Mouse (Mus musculus): ENCODE results near the gene Kit. TPM values are rescaled to one million over a fixed set of nuclear protein-coding genes. Genes with fewer than 3 reads are reported as not detected.

Kit gene
- total RNA-seq, 1 experiment from 2014 or later = 4.0 TPM

DNA sequence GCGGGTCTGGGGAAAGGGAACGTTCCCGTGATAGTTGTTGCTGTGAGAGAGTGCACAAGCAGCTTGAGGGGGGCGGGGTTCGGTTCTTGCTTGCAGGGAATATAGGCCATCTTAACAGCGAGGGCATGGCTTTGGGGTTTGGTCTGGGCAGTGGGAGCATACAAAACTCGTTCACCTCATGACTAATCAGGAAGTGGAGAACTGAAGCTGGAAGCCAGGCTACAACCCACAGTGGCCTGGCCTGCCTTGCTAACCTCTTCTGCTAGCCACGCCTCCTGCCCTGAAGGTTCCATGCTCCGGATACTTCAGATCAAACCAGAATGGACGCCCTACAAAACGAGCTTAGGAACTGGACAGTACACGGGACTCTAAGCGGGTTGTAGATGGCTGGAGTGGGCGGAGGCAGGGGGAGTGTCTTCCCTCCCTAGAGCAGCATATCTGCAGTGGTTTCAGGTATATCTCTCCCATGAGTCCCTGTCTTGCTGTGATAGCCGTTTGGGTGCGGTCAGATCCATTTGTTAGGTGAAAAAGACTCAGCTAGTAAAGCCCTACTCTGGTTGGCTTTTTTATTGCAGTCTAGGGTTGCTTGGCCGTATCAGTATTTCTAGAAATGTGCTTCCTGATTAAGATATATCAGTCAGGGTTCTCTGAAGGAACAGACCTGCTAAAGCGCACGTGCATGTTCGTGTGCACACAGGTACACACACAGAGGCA lies 49.4 kb downstream of the Kit start:
- no peak for ATAC-seq (ENCODE audit: extremely low read depth, insufficient number of reproducible peaks, low FRiP score, poor library complexity, severe bottlenecking)

- no peak for ATAC-seq (ENCODE audit: extremely low read depth, insufficient number of reproducible peaks, low FRiP score, poor library complexity, severe bottlenecking)
These were observed 50.3 kb downstream of the Kit start for GRCm38 (mm10) chr5:75625059-75625458.

- ATAC-seq (ENCODE audit: extremely low read depth, insufficient number of reproducible peaks, low FRiP score, poor library complexity, severe bottlenecking) = no peak
These were observed 51.6 kb downstream of the Kit start for GRCm38 (mm10) chr5:75626284-75626683.

GRCm38 (mm10) chr5:75626703-75627102 lies 52.0 kb downstream of the Kit start:
- ATAC-seq (ENCODE audit: extremely low read depth, insufficient number of reproducible peaks, low FRiP score, poor library complexity, severe bottlenecking) = no peak

DNA sequence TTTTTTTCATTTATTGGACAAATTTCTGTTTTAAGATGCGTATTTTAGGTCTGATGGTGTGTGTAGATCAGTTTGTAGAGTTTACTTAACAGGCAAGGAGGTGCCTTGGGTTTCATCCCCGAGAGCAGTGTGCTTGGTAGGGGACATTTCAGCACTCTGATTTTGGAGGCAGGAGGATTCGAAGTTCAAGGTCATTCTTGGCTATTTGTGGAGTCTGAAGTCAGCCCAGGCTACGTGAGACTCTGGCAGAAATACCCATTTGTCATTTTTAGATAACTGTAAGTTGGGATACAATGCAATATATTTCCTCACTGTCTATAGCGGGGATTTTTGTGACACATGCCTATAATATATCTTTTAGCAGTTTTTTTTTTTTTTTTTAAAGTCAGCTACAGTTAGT lies 57.5 kb downstream of the Kit start:
- ATAC-seq (ENCODE audit: extremely low read depth, insufficient number of reproducible peaks, low FRiP score, poor library complexity, severe bottlenecking) = no peak

DNA sequence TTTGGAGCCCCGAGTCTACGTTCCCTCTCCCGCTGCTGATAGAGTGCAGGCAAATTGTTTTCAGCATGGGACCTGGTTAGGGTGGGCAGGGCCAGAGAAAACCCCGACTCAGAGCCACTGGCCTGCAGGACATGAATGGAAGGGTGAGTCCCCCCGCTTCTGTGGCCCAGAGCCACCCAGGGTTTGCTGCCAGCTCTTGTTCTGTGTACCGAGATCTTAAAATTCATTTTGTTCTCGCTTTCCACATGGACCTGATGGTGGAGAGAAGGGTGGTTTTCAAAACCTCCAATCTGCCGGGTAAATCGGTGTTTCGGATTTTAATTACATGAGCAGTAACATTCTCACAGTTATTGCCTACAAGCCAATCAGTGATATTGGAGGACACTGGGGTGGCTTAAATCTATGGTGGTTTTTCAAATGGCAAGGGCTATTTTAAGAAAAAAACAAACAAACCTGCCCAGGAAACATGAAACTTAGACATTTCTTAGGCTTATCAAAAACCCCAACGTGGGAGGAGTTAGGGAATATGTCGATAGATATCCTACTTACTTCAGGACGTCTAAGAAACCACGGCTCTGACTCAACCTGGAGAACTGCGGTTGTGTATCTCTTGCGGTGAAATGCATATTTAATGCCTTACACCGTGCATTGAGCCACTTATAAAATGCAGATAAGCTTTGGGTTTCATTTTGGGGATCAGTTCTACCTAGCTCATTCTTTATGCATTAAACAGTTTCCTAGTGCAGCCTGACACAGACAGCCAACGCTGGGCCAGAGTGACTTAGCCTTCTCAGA lies 58.3 kb downstream of the Kit start:
- no peak for ATAC-seq (ENCODE audit: extremely low read depth, insufficient number of reproducible peaks, low FRiP score, poor library complexity, severe bottlenecking)

DNA sequence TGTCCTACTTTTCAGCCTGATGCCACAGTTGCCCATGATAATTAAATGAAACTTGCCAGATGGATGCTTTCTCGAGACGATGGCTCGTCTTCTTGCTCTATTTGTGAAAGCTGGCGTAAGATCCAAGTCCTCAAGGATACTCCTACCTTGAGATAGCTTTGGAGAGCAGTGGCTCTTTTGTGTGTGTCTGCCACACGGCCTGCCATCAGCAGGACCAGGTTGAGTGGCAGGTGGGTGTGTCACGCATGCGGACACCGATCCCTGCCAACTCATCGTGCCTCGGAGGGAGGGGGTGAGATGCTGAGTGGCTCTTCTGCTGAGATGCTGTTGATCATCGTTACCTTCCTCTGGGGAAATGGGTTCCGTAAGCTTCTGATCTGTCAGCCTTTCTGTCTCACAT lies 60.7 kb downstream of the Kit start:
- ATAC-seq (ENCODE audit: extremely low read depth, insufficient number of reproducible peaks, low FRiP score, poor library complexity, severe bottlenecking) = no peak

DNA sequence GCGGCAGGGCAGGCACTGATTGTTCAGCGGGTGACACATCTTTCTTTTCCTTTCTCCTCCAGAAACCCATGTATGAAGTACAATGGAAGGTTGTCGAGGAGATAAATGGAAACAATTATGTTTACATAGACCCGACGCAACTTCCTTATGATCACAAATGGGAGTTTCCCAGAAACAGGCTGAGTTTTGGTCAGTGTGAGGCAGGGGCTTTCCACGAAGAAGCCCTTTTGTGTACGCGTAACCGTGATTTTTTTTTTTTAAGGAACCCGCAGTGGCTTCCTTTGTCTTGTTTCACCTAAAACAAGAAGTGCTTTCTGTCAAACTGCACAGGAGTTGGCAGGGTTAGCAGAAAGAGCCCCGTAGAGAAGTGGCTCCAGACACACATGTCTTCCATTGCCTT lies 65.9 kb downstream of the Kit start:
- ATAC-seq (ENCODE audit: extremely low read depth, insufficient number of reproducible peaks, low FRiP score, poor library complexity, severe bottlenecking) = no peak

GRCm38 (mm10) chr5:75647046-75647445 lies 72.3 kb downstream of the Kit start:
- ATAC-seq (ENCODE audit: extremely low read depth, insufficient number of reproducible peaks, low FRiP score, poor library complexity, severe bottlenecking) = no peak

GRCm38 (mm10) chr5:75650566-75650965 lies 75.8 kb downstream of the Kit start:
- no peak for ATAC-seq (ENCODE audit: extremely low read depth, insufficient number of reproducible peaks, low FRiP score, poor library complexity, severe bottlenecking)

DNA sequence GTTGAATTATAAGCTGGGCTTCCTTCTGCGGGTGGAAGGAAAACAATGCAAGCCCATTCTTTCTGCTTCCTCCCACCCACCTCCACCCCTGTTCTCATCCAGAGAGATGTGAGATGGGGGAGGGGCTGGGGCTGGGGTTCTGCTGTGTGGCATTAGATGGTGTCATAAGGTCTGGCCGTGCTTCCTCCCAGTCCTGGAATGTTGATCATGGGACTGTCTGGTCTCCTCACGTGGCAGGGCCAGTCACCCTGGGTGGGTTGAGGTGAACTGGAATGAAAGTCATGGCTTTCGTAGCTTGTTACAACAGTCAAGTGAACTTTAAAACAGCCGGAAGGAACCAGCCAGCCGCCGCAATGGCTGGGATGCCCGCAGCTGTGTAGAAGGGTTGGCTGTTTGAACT lies 78.7 kb downstream of the Kit start:
- no peak for ATAC-seq (ENCODE audit: extremely low read depth, insufficient number of reproducible peaks, low FRiP score, poor library complexity, severe bottlenecking)

- no peak for ATAC-seq (ENCODE audit: extremely low read depth, insufficient number of reproducible peaks, low FRiP score, poor library complexity, severe bottlenecking)
These were observed 83.9 kb downstream of the Kit start for GRCm38 (mm10) chr5:75658575-75658974.

- no peak for ATAC-seq (ENCODE audit: extremely low read depth, insufficient number of reproducible peaks, low FRiP score, poor library complexity, severe bottlenecking)
These were observed 85.6 kb downstream of the Kit start for GRCm38 (mm10) chr5:75660342-75660741.

- ATAC-seq (ENCODE audit: extremely low read depth, insufficient number of reproducible peaks, low FRiP score, poor library complexity, severe bottlenecking) = no peak
These were observed 87.8 kb downstream of the Kit start for GRCm38 (mm10) chr5:75662466-75662865.

- no peak for ATAC-seq (ENCODE audit: extremely low read depth, insufficient number of reproducible peaks, low FRiP score, poor library complexity, severe bottlenecking)
These were observed 89.1 kb downstream of the Kit start for GRCm38 (mm10) chr5:75663768-75664167.

DNA sequence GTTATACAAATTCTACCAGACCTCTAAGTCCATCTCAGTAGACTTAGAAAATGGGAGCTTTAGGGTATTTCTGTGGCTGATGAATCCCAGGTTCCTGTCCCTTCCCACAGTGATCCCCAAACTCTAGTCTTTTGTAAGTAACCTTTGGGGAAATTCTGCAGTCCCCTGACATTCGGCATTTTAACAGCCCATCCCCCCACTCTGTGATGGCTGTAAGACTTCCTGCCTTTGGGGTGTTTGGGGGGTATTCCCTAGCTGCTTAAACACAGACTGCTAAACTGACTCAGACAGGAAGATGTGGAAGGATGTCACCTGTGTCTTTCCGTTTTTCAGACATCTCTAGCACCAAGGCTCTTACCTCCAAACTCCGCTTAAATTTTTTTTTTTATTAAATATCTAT lies 92.4 kb downstream of the Kit start:
- no peak for ATAC-seq (ENCODE audit: extremely low read depth, insufficient number of reproducible peaks, low FRiP score, poor library complexity, severe bottlenecking)

DNA sequence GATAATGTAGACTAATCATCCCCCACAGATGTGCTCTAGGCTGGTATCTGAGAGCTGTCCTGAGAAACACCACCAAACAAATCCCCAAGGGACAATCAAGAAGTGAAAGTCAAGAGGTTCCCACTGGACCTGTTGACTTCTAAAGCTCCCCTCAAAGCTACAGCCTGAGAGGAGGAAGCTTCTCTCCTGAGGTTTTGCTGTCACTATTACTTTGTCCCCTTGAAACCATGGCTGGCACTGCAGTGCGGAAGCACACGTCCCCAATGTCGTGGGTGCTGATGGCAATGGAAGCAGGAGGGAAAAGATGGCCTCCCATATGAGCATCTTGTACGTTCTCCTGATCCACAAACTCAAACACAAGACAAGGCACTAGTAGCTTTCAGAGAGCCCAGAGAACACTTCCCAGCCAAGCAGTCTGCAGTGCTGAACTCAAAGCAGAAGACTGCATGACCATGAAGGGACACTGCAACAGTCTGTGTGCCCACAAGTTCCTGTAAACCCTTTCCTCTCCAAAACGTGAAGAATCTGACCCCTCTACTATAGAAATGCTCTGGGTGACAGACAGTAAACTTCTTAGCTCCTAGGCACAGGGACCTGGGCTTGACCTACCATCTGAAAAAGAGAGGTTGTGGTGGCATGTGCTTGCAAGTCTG lies 96.5 kb downstream of the Kit start:
- no peak for ATAC-seq (ENCODE audit: extremely low read depth, insufficient number of reproducible peaks, low FRiP score, poor library complexity, severe bottlenecking)

GRCm38 (mm10) chr5:75676024-75676423 lies 101.3 kb downstream of the Kit start:
- no peak for ATAC-seq (ENCODE audit: extremely low read depth, insufficient number of reproducible peaks, low FRiP score, poor library complexity, severe bottlenecking)

DNA sequence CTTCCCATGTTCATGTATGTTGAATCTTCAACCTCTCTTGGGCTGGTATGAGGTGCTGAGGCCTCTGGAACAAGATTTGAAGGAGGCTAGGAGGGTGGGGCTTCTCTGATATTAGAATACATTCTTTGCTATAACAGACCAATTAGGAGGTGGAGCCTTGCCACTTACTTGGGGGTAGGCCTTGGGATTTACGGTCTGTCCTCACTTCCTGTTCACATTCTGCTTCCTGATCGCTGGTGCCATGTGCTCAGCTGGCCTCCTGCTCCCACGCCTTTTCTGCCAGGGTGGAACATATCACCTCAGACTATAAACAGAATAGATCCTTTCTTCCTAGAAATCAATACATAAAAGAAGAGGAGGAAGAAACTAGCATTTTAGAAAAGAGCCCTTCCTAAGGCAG lies 105.2 kb downstream of the Kit start:
- no peak for ATAC-seq (ENCODE audit: extremely low read depth, insufficient number of reproducible peaks, low FRiP score, poor library complexity, severe bottlenecking)

- no peak for ATAC-seq (ENCODE audit: extremely low read depth, insufficient number of reproducible peaks, low FRiP score, poor library complexity, severe bottlenecking)
These were observed 120.6 kb downstream of the Kit start for GRCm38 (mm10) chr5:75695162-75695809.

Measured in neutrophil, adult 5-6 weeks (primary cell).